Mouse (Mus musculus) splenic B cell, adult 2 months (primary cell): ENCODE results near the gene Cacna2d3.
A peak's percentile ranks its signal among the peaks of the same experiment; 100 is the strongest.

ENCODE experiments used
- DNase-seq: peaks from one replicate; pipeline ENCODE4 v3.0.0-alpha.2; 2011; ENCODE audit warnings: low read depth, low spot score
- H3K27me3 ChIP-seq: 2 replicates; pipeline ENCODE4 v1.6.1; 2012; ENCODE audit warnings: mild to moderate bottlenecking, low read length, moderate library complexity, mixed read lengths; ENCODE audit not compliant: control insufficient read depth, poor library complexity, insufficient read depth, severe bottlenecking
- H3K36me3 ChIP-seq: 2 replicates; pipeline ENCODE4 v1.6.1; 2012; ENCODE audit warnings: mild to moderate bottlenecking, low read length, moderate library complexity, mixed read lengths; ENCODE audit not compliant: control insufficient read depth, poor library complexity, insufficient read depth, severe bottlenecking

Cacna2d3 gene

DNA sequence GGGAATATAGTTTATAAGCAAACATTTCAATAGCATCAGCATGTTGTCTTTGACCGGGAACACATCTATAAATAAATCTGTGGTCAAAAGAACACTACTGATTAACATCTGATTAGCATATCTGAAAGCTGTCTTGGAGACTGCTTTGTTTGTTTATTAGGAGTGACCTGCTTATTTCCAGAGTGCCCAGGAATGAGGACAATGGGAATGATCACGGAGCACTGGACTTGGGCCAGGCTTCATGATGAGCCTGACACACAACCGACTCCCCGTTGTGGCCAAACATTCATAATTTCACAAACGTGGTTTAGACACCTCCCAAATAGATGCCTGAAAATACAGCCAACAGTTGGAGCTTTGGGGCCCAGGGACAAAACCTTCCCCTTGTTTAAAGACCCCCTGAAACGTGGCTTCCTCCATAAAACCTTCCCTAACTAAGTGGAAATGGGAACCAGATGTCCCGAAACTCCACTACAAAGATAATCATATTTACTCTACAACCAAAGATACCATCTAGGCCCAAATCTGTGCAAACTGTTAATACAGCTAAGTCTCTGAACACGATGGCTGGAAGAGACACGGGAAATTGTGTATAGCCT, 607.7 kb downstream of the Cacna2d3 start:
- no peaks in the 10 kb centered on the region for H3K27me3 ChIP-seq
- no peak for DNase-seq
- no peaks in the 10 kb centered on the region for H3K36me3 ChIP-seq

DNA sequence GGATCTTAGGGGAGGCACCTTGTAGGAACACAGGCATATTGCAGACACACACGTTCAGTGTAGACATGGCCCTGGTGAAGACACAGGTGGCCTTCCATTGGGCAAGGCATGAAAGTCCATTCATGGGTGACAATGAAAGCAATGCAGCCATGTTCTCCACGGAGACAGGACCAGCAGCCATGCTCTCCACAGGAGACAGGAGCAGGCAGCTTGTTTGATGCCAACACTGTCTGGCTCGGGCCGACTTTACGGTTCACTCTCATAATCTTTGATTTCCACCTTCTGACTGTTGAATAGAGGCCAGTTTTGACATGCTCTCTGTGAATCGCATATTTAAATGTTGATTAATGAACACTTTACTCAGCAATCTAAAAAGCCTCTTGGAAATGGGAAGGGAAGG, 610.0 kb downstream of the Cacna2d3 start:
- no peaks in the 10 kb centered on the region for H3K27me3 ChIP-seq
- no peak for DNase-seq
- no peaks in the 10 kb centered on the region for H3K36me3 ChIP-seq

DNA sequence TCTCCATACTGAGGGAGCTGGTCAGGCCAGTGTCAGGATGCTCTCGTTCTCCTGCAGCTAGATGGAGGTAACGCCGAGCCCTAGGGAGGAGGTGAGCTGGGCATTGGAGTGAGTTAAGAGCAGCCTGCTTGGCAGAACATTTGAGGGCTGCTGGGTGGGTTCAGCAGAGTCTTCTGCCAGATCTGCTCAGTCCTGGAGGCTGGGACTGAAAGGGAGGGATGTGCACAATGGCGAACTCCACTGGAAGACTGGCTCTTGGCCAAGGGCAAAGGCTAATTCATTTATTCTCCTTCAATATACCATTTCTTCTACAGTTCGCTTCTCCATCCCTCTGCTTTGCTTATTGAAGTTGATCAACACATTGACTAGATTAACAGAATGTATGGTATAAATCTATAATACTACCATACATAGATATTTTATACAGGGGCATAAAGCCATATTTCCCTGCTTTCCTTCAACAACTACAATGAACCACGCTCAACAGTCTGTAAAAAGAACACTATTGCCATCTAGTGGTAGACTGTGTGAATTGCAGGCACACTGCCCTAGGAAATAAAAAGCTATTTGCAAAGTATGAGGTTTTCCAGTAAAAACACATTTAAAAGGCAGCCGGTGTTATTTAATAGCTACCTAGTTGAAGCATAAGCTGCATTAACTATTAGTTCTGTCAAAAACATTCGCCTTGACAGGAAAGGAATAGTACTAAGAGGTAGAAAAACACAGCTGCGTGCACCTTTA, 611.1 kb downstream of the Cacna2d3 start:
- Histone ChIP-seq H3K27me3 (no peaks in the 10 kb centered on the region), H3K36me3 (no peaks in the 10 kb centered on the region)
- peak; percentile 5 for DNase-seq

DNA sequence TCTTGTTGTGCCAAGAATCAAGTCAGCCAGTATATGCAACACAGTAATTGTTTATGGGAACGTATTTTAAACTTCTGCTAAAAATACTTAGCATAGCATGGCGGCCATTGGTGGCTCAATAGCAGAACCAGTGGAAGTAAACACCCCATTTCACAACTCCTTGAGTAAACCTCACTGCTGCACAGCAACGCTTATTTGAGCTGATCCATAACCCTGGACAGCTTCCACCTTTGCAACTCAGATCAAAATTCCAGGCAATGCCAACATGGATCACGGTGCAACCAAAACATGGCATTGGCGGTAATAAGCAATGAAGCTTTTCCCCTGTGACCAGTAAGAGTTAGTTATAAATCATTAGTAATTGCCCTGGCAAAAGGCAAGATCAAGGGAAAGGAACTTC, 614.2 kb downstream of the Cacna2d3 start:
- DNase-seq, result no peak
- H3K36me3 ChIP-seq, result no peaks in the 10 kb centered on the region
- no peaks in the 10 kb centered on the region for H3K27me3 ChIP-seq

DNA sequence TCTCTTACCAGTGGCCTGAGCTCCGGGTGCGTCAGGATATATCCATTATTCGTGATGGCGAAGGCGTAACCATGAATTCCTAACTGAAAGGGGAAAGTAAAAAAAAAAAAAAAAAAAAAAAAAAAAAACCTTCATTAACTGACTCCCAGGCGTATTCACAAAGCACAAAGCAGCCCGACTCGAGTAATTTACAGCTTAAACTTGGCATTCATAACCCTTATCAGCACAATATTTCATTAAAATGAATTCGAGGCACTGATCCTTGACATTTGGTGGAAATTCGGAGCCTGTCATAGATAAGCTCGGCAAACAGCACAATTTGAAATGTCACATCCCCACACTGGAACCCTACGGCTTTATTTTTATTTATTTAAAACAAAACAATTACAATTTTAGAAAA, 623.9 kb downstream of the Cacna2d3 start:
- DNase-seq, result no peak
- Histone ChIP-seq H3K27me3 (no peaks in the 10 kb centered on the region), H3K36me3 (no peaks in the 10 kb centered on the region)

DNA sequence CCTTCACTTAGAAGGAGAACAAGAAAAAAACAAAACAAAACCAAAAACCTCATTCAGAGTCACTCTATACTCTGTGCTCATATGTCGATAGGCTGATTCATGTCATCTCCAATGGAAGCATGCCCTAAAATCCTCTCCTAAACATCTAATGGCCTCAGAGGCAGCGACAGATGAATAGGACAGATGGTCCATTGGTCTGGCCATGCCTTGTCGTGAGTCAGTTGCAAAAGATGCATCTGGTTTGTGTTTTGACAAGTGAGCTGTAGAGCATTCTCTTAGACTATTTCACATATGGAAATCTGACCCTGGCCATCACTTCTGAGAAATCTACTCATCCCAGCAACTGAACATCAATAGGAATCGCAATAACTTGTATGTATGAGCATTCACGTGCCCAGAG, 626.2 kb downstream of the Cacna2d3 start:
- no peak for DNase-seq
- H3K27me3 ChIP-seq, result no peaks in the 10 kb centered on the region
- H3K36me3 ChIP-seq, result no peaks in the 10 kb centered on the region

DNA sequence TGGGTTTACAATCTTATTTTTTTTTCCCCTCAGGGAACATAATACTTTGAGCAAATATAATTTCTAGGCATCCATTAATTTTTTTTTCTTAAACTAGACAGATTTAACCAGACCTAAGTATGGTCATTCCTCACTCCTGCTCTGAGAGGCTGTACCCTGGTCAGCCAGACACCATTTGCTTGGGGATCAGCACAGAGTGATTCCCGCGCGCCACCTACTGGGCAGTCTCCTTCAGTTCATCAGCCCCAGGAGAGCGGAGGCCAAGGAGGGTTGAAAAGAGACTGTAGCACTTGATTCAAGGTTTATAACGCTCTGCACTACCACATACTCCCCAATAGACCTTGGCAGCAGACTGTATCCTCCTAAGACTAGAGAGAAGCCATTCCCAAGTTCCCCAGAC, 631.6 kb downstream of the Cacna2d3 start:
- DNase-seq, result no peak
- H3K36me3 ChIP-seq, result no peaks in the 10 kb centered on the region
- H3K27me3 ChIP-seq, result no peaks in the 10 kb centered on the region

DNA sequence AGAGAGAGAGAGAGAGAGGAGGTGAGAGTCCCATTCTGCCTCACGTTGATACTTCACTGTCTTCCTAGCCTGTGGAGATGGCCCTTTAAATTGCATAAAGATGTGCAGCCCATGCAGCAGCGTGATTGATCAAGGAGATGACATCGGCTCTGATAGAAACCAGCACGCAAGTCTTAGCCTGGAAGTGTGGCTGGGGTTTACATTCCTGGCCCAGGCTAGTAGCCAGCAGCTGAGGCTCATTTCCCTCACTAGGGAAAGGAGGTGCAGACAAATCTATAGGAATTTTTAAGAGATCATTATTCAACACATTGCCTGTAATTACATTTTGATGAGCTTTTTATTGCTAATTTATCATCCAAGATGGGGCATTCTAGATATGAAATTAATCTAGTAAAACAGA, 635.1 kb downstream of the Cacna2d3 start:
- no peak for DNase-seq
- Histone ChIP-seq H3K36me3 (no peaks in the 10 kb centered on the region), H3K27me3 (no peaks in the 10 kb centered on the region)

DNA sequence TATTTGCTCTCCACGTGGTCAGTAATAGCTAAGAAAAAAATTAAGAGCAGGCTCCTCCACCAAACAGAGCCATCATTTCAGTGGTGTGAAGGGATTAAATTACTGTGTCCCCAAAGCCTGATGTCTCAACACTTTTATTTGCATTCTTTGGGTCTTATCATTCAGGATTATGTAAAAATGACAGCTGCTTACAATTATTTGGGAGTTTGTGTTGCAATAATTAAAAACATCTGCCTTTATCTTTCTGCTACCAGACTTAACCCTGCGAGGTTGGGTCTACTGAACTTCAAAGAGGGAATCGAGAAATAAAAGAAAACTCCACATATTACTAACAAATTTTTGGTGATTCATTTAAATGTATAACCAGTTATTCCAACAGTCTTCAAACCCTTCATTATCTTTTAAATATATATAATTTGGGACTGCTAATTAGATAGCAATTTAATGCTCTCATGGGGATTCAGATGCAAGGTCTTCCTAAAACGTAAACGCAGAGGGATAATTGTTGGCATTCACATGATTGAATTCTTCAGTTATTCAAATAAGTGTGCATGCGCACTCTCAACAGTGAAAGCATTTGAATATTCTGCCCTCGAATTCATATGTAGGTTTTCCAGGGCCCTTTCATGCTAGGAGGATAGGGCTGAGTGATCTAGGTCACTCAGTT, 636.0 kb downstream of the Cacna2d3 start:
- Histone ChIP-seq H3K36me3 (no peaks in the 10 kb centered on the region), H3K27me3 (no peaks in the 10 kb centered on the region)
- DNase-seq, result no peak

DNA sequence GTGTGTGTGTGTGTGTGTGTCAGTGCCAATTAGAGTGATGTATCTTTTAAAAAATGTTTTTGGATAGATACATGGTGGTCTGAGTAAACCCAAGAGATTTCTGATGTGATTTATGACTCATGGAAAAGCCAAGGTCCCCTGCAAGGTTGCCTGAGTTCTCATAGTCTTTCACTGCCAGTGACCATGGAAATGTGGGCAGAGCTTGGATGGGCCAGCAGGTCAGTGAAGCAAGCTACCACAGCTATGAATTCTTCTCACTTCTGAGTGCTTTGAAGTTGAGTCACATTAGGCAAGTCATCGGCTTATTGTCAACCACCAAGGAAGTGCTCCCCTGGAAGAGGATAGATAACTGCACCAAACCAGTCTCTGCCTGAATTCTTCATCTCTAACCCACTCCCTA, 639.5 kb downstream of the Cacna2d3 start:
- no peak for DNase-seq
- no peaks in the 10 kb centered on the region for H3K36me3 ChIP-seq
- H3K27me3 ChIP-seq, result no peaks in the 10 kb centered on the region

DNA sequence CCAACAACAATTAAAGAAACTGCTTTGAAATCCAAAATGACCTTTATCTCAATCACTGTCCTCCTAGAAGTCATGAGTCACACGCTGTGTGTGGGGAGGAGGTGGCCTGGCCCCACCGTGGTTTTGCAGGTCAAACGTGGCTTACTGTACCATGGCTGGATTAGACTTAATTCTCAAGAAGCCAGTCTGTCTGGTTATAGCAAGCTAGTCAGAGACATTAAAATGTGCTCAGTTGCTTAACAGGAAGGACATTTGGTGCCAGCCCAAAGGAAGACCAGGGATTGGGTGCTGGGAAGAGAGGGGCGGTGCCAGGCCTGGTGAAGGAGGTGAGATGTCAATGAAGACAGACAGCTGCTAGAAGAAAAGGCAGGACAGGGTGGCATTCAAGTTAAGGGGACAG, 641.0 kb downstream of the Cacna2d3 start:
- Histone ChIP-seq H3K36me3 (no peaks in the 10 kb centered on the region), H3K27me3 (no peaks in the 10 kb centered on the region)
- no peak for DNase-seq

DNA sequence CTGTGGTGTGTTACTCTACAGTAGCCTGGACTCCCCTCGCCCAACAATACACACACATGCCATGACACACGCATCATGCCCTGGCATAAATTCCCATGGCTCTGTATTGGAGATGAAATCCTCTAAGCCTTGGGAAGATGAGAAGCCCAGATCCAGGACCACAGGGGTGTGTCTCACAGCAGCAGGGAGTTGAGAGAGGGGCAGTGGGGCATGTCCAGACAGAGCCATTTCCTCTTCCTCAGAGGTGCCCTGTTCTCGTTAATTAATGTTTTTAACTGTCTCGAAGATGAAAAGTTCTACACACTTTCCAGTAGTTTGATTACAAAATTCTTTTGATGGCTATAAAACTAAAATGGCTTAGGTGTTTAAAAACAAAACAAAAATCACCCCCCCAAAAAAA, 641.4 kb downstream of the Cacna2d3 start:
- DNase-seq, result no peak
- Histone ChIP-seq H3K27me3 (no peaks in the 10 kb centered on the region), H3K36me3 (no peaks in the 10 kb centered on the region)

DNA sequence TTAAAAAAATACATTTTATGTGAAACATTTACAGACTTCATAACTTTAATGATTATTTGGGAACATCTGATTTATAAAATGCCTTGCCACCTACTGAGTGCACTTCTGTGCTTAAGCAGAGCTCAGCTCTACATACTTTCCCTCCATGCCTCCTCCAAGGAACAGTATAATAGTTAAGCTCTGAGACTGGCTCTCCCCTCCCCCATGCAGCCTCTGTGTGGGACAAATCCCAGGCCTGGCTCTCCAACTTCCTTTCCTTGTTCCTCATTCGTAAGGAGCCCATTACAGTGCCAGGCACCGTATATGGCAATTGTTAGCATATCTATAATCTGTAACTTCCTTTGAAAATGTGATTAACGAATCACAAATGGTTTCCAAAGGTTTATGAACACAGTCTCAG, 644.2 kb downstream of the Cacna2d3 start:
- no peak for DNase-seq
- no peaks in the 10 kb centered on the region for H3K36me3 ChIP-seq
- no peaks in the 10 kb centered on the region for H3K27me3 ChIP-seq

DNA sequence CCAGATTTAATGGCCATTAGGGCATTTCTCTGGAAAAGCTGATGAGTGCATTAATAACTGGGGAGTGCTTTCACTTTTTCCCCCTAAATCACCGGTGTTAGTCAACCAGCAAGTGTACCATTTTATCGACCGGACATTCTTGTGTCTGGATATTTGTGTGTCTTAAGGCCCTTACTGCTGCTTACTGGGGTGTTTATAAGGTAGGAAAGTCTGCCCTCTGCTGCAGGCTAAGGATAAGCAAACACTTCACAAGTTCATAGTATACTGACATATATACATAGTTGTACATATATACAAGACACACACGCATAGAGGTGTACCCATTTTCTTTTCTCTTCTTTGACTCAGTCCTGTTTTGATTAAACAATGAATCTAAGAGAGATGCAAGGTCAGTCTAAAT, 647.9 kb downstream of the Cacna2d3 start:
- H3K36me3 ChIP-seq, result no peaks in the 10 kb centered on the region
- DNase-seq, result no peak

DNA sequence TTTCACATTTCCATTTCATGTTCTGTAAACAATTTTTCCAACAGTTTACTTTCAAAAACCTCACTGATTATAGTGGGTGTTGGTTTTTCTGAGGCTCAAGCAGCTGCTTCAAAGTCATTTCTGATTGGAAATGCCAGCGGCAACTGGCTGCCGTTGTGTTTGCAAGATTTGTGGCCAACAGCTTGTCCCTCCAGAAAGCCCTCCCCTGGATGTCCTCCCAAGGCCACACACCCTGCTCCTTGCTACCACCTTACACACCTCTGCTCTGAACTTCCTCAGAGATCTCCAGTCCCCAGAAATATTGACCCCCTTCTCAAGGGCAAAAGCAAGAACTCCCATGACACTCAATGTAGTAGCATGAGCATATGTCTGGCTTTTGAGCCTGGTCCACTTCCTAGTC, 659.0 kb downstream of the Cacna2d3 start:
- Histone ChIP-seq H3K27me3 (no peaks in the 10 kb centered on the region), H3K36me3 (no peaks in the 10 kb centered on the region)
- DNase-seq, result no peak

More for the DNA sequence above, 647.9 kb downstream of the Cacna2d3 start:
- no peaks in the 10 kb centered on the region for H3K27me3 ChIP-seq
